ENCODE assay signal across 20 mouse cellular contexts in the genomic region with DNA sequence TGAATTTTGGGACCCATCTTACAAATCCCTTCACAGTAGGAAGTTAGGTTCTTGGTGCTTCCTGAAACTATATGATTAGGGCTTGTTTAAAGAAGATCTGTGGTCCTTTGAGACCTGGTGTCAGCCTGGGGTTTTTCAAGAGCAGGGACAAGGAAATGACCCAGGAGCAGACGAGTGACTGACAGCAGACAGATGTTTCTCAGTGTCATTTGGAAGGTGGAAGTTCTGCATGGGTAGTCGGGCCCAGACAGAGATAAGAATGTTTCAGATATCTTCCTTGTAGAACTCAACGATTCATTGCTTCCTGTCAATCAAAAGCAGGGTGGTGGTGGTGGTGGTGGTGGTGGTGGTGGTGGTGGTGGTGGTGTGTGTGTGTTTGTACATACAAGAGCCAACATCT.
"Had no signal": no experiment of that assay in that cellular context is flagged by ENCODE, and none has a peak within 500 bp of the region (broad histone marks: within the 10 kb centered on the region; RNA-seq: fewer than 3 reads in every experiment).

No protein-coding gene starts in this region.

- ATAC-seq: midbrain, embryonic 16.5 days had no signal

- H3K27ac ChIP-seq: kidney, postnatal 0 days; layer of hippocampus, adult 2 months; left cerebral cortex, adult 2 months; liver, embryonic 13.5 days; macrophage; midbrain, embryonic 12.5 days; neural tube, embryonic 12.5 days; neural tube, embryonic 15.5 days; stomach, postnatal 0 days had no signal

- H3K36me3 ChIP-seq: liver, embryonic 13.5 days; midbrain, embryonic 12.5 days; neural tube, embryonic 12.5 days; neural tube, embryonic 15.5 days had no signal

- H3K9me3 ChIP-seq: liver, embryonic 13.5 days; neural tube, embryonic 15.5 days had no signal

- H3K27me3 ChIP-seq: liver, embryonic 13.5 days; neural tube, embryonic 12.5 days; neural tube, embryonic 15.5 days had no signal

- H3K4me3 ChIP-seq: layer of hippocampus, adult 2 months; left cerebral cortex, adult 2 months; liver, embryonic 13.5 days; midbrain, embryonic 12.5 days; neural tube, embryonic 12.5 days; neural tube, embryonic 15.5 days had no signal

- H3K4me2 ChIP-seq: liver, embryonic 13.5 days; midbrain, embryonic 12.5 days; neural tube, embryonic 12.5 days; neural tube, embryonic 15.5 days had no signal

- H3K9ac ChIP-seq: liver, embryonic 13.5 days; midbrain, embryonic 12.5 days; neural tube, embryonic 12.5 days; neural tube, embryonic 15.5 days had no signal

- DNase-seq: kidney, adult 18-20 months; kidney, postnatal 25 days; layer of hippocampus, postnatal 36 days; liver, embryonic 13.5 days; lung, adult 2 months; lung, postnatal 14 days; right cerebral cortex, adult 18-20 months; right cerebral cortex, postnatal 14 days; right cerebral cortex, postnatal 4 days; thymus, adult 2 months; thymus, postnatal 25 days had no signal
